In genomic region chr7:98190578-98190977, GRCm38 (mm10) we compare ENCODE assay signal across 19 mouse cellular contexts. TPM values are rescaled to one million over a fixed set of nuclear protein-coding genes. Genes with fewer than 3 reads are reported as not detected.
DNase-seq lines count a peak whose midpoint lies in the region; ATAC-seq and TF ChIP-seq lines count a peak whose summit lies in the region.
"Had no signal": no experiment of that assay in that cellular context is flagged by ENCODE, and none has a peak within 500 bp of the region (broad histone marks: within the 10 kb centered on the region; RNA-seq: fewer than 3 reads in every experiment).

No protein-coding gene starts in this region.

- DNase-seq in layer of hippocampus, adult 2 months (ENCODE audit: low spot score in 2 of 2) = no peak
- no peak for DNase-seq in layer of hippocampus, adult 8-10 months (ENCODE audit: low spot score in 2 of 2)
- DNase-seq in midbrain, postnatal 0 days (ENCODE audit: low spot score) = peak; percentile 31
- DNase-seq in MN1 (ENCODE audit: low spot score) = peak; percentile 51
- peak; percentile 39 for DNase-seq in splenic B cell, adult 2 months (ENCODE audit: low read depth, low spot score)
- no peak for DNase-seq in lung, adult 2 months
- DNase-seq: adrenal gland, postnatal 10 days; cerebellum, adult 8-10 months; heart, postnatal 14 days; right cerebral cortex, postnatal 4 days; thymus, adult 2 months had no signal

- 0 out of 2 replicates have a peak, but pooled peaks cover 7% of the 10 kb centered on the region for H3K4me1 ChIP-seq in midbrain, postnatal 0 days (ENCODE audit: insufficient read depth, low read length)
- H3K4me1 ChIP-seq in midbrain, embryonic 15.5 days = peaks cover 18% of the 10 kb centered on the region
- peaks cover 11% of the 10 kb centered on the region for H3K4me1 ChIP-seq in lung, adult 2 months (ENCODE audit: control insufficient read depth, insufficient read depth, low read length)

- 95% methylated on average over 1 of the region's 1 CpGs for WGBS in midbrain, postnatal 0 days
- 93% methylated on average over 1 of the region's 1 CpGs for WGBS in midbrain, embryonic 15.5 days
- WGBS in lung, adult 2 months = 73% methylated on average over 1 of the region's 1 CpGs

- peak; percentile 79 for TF ChIP-seq CTCF in layer of hippocampus, adult 2 months (conservative IDR thresholded peaks at IDR 0.05)
- TF ChIP-seq CTCF in midbrain, postnatal 0 days (IDR thresholded peaks at IDR 0.05) = peak; percentile 49
- no peak for TF ChIP-seq CTCF in lung, adult 2 months (IDR thresholded peaks at IDR 0.05; ENCODE audit: insufficient read depth, low read length)

- no peak for TF ChIP-seq POLR2A in lung, adult 2 months (IDR thresholded peaks at IDR 0.05; ENCODE audit: borderline replicate concordance, extremely low read depth, low read depth, low read length)

- H3K36me3 ChIP-seq in midbrain, postnatal 0 days (ENCODE audit: insufficient read depth, low read length) = no peaks in the 10 kb centered on the region
- no peaks in the 10 kb centered on the region for H3K36me3 ChIP-seq in midbrain, embryonic 15.5 days (replicated peaks)
- no peaks in the 10 kb centered on the region for H3K36me3 ChIP-seq in splenic B cell, adult 2 months (ENCODE audit: control insufficient read depth, insufficient read depth, low read length, poor library complexity, severe bottlenecking)
- H3K36me3 ChIP-seq: limb, embryonic 15.5 days; neural tube, embryonic 13.5 days had no signal

- H3K4me3 ChIP-seq in layer of hippocampus, adult 2 months = no peak overlapping the region
- H3K4me3 ChIP-seq in midbrain, postnatal 0 days (ENCODE audit: low read depth, low read length) = no peak overlapping the region
- no peak overlapping the region for H3K4me3 ChIP-seq in midbrain, embryonic 15.5 days
- no peak overlapping the region for H3K4me3 ChIP-seq in lung, adult 2 months (replicated peaks; ENCODE audit: extremely low read depth, low read depth, low read length)
- H3K4me3 ChIP-seq: forebrain, embryonic 13.5 days; limb, embryonic 15.5 days; neural tube, embryonic 13.5 days had no signal

- H3K27me3 ChIP-seq in midbrain, postnatal 0 days (ENCODE audit: insufficient read depth, low read length) = peaks cover 29% of the 10 kb centered on the region
- peaks cover 54% of the 10 kb centered on the region for H3K27me3 ChIP-seq in midbrain, embryonic 15.5 days (replicated peaks)
- no peaks in the 10 kb centered on the region for H3K27me3 ChIP-seq in splenic B cell, adult 2 months (ENCODE audit: control insufficient read depth, insufficient read depth, low read length, poor library complexity, severe bottlenecking)

- H3K4me2 ChIP-seq in midbrain, postnatal 0 days (ENCODE audit: low read depth, low read length, poor library complexity, severe bottlenecking) = no peak overlapping the region
- H3K4me2 ChIP-seq in midbrain, embryonic 15.5 days = no peak overlapping the region
- H3K4me2 ChIP-seq: forebrain, embryonic 13.5 days; limb, embryonic 15.5 days; neural tube, embryonic 13.5 days had no signal

- no peak for ATAC-seq in midbrain, postnatal 0 days (ENCODE audit: low FRiP score)
- ATAC-seq in midbrain, embryonic 15.5 days (replicated peaks) = no peak
- ATAC-seq: forebrain, embryonic 13.5 days; hindbrain, embryonic 16.5 days had no signal

- no peak overlapping the region for H3K27ac ChIP-seq in layer of hippocampus, adult 2 months
- H3K27ac ChIP-seq in midbrain, postnatal 0 days (ENCODE audit: low read depth, low read length) = no peak overlapping the region
- no peak overlapping the region for H3K27ac ChIP-seq in midbrain, embryonic 15.5 days
- H3K27ac ChIP-seq: forebrain, embryonic 13.5 days; limb, embryonic 15.5 days; neural tube, embryonic 13.5 days had no signal

- no peak overlapping the region for H3K9ac ChIP-seq in midbrain, postnatal 0 days (replicated peaks; ENCODE audit: low read length, poor library complexity, severe bottlenecking)
- no peak overlapping the region for H3K9ac ChIP-seq in midbrain, embryonic 15.5 days
- H3K9ac ChIP-seq: forebrain, embryonic 13.5 days; limb, embryonic 15.5 days; neural tube, embryonic 13.5 days had no signal

- no peaks in the 10 kb centered on the region for H3K9me3 ChIP-seq in midbrain, postnatal 0 days (ENCODE audit: low read length)
- H3K9me3 ChIP-seq in midbrain, embryonic 15.5 days = no peaks in the 10 kb centered on the region
- H3K9me3 ChIP-seq: forebrain, embryonic 13.5 days; limb, embryonic 15.5 days; neural tube, embryonic 13.5 days had no signal

RNA-seq across cellular contexts. Expression of gene B3gnt6, which starts 8.7 kb away (rescaled TPM):
- total RNA-seq in layer of hippocampus, adult 2 months (2021) = under 1 TPM; 0.34 to 0.36 TPM
- under 1 TPM; 0.24 to 0.45 (median 0.29) TPM for total RNA-seq in layer of hippocampus, adult 8-10 months (2022)
- 1.5 and 2.0 TPM in 2 replicates for total RNA-seq in midbrain, postnatal 0 days (2014; rRNA removed)
- polyA plus RNA-seq in midbrain, postnatal 0 days (2015; fragmentation: Nextera tagmentation; extraction: Ambion mirVana) = 1.3 TPM in 2 replicates
- 0.15 and 0.41 TPM in 2 replicates for polyA plus RNA-seq in midbrain, embryonic 15.5 days (2015; fragmentation: Nextera tagmentation; extraction: Ambion mirVana)
- polyA plus RNA-seq in lung, adult 2 months (2012; rRNA removed) = 1.5 and 2.1 TPM in 2 replicates
- total RNA-seq: gastrocnemius, adult 18-20 months; heart, adult 8-10 months; heart, postnatal 14 days; monocyte, adult 5-6 weeks had no signal
- polyA plus RNA-seq: limb, embryonic 15.5 days had no signal

RNA-seq across cellular contexts. Expression of gene Capn5, which starts 12.5 kb away (rescaled TPM):
- 10 to 100 TPM; 42.3 to 45.0 TPM for total RNA-seq in layer of hippocampus, adult 2 months (2021)
- 10 to 100 TPM; 37.9 to 46.5 (median 40.4) TPM for total RNA-seq in layer of hippocampus, adult 8-10 months (2022)
- 40.0 and 51.9 TPM in 2 replicates for total RNA-seq in midbrain, postnatal 0 days (2014; rRNA removed)
- 20.7 and 20.9 TPM in 2 replicates for polyA plus RNA-seq in midbrain, postnatal 0 days (2015; fragmentation: Nextera tagmentation; extraction: Ambion mirVana)
- 18.5 and 19.0 TPM in 2 replicates for polyA plus RNA-seq in midbrain, embryonic 15.5 days (2015; fragmentation: Nextera tagmentation; extraction: Ambion mirVana)
- polyA plus RNA-seq in lung, adult 2 months (2012; rRNA removed) = 19.0 and 22.2 TPM in 2 replicates

RNA-seq across cellular contexts. Expression of gene Omp, which starts 45.3 kb away (rescaled TPM):
- total RNA-seq in layer of hippocampus, adult 2 months (2021) = 1 to 10 TPM in 1 of 2 experiments, under 1 TPM in 1; 0.96 to 1.3 TPM
- 1 to 10 TPM in 3 of 4 experiments, under 1 TPM in 1; 0.92 to 1.3 (median 1.1) TPM for total RNA-seq in layer of hippocampus, adult 8-10 months (2022)
- total RNA-seq in midbrain, postnatal 0 days (2014; rRNA removed) = 0.55 and 0.57 TPM in 2 replicates
- 0.22 and 0.46 TPM in 2 replicates for polyA plus RNA-seq in midbrain, postnatal 0 days (2015; fragmentation: Nextera tagmentation; extraction: Ambion mirVana)
- polyA plus RNA-seq in midbrain, embryonic 15.5 days (2015; fragmentation: Nextera tagmentation; extraction: Ambion mirVana) = 0.33 and 0.37 TPM in 2 replicates
- polyA plus RNA-seq in lung, adult 2 months (2012; rRNA removed) = 0.26 and 0.32 TPM in 2 replicates
- total RNA-seq: monocyte, adult 5-6 weeks had no signal

Comparison
In these comparisons a context has a peak if more than half of its experiments do, and no peak if none do; other contexts are left out.
1. DNase-seq: peak in midbrain, postnatal 0 days (single experiment), MN1 (single experiment) and splenic B cell, adult 2 months (single experiment); none in layer of hippocampus, adult 2 months (0 of 2), layer of hippocampus, adult 8-10 months (0 of 2) and lung, adult 2 months (single experiment).